Mouse (Mus musculus) intestine, postnatal 0 days (tissue): ENCODE data around the gene Caskin2. TPM values are rescaled to one million over a fixed set of nuclear protein-coding genes. Genes with fewer than 3 reads are reported as not detected.

ENCODE experiments used
- ATAC-seq: fragments of 200-750 bp; cut with Nextera tagmentation; 2 replicates; pipeline ENCODE4 v1.8.0; 2017; ENCODE audit warnings: mild to moderate bottlenecking, moderate TSS enrichment, moderate library complexity
- H3K27ac ChIP-seq: fragments of 300-500 bp; sonication (generic); 2 replicates; pipeline ENCODE4 v1.5.1; 2014; ENCODE audit warnings: mild to moderate bottlenecking, low read depth, low read length, moderate library complexity
- H3K27me3 ChIP-seq: fragments of 300-500 bp; sonication (generic); replicated peaks from 2 replicates; pipeline ENCODE4 v1.6.1; 2014; ENCODE audit warnings: low read length, mixed read lengths; ENCODE audit not compliant: control insufficient read depth, insufficient read depth
- H3K36me3 ChIP-seq: fragments of 300-500 bp; sonication (generic); 2 replicates; pipeline ENCODE4 v1.6.1; 2014; ENCODE audit warnings: mild to moderate bottlenecking, moderate library complexity; ENCODE audit not compliant: control insufficient read depth, insufficient read depth
- H3K4me1 ChIP-seq: fragments of 300-500 bp; sonication (generic); replicated peaks from 2 replicates; pipeline ENCODE4 v1.6.1; 2014; ENCODE audit warnings: antibody characterized with exemption, low read length, mixed read lengths; ENCODE audit not compliant: control insufficient read depth, insufficient read depth
- H3K4me2 ChIP-seq: fragments of 300-500 bp; sonication (generic); replicated peaks from 2 replicates; pipeline ENCODE4 v1.6.1; 2014; ENCODE audit warnings: low read depth, mild to moderate bottlenecking, moderate library complexity
- H3K4me3 ChIP-seq: fragments of 300-500 bp; sonication (generic); 2 replicates; pipeline ENCODE4 v1.5.1; 2014; ENCODE audit warnings: low read depth, low read length
- H3K9ac ChIP-seq: fragments of 300-500 bp; sonication (generic); 2 replicates; pipeline ENCODE4 v1.6.1; 2014; ENCODE audit warnings: mild to moderate bottlenecking, low read depth, low read length
- H3K9me3 ChIP-seq: fragments of 300-500 bp; sonication (generic); 2 replicates; pipeline ENCODE4 v1.6.1; 2016; ENCODE audit warnings: mixed run types; ENCODE audit not compliant: control insufficient read depth
- CTCF ChIP-seq: sonication (generic); IDR thresholded peaks from 2 replicates; pipeline ENCODE4 v1.5.1; 2016; ENCODE audit warnings: low read depth, mild to moderate bottlenecking, control low read depth, antibody characterized with exemption, moderate library complexity
- WGBS: fragments of 180-500 bp; shearing (Covaris S2); extraction: QIAGEN DNeasy Blood & Tissue Kit; methylation state at CpG from one replicate; pipeline ENCODE4 v1.1.7; 2014; 5-methylcytosine and 5-hydroxymethylcytosine counted together
- polyA plus RNA-seq: library from polyadenylated mRNA; unstranded; fragments of >200 nt; fragmentation: Nextera tagmentation; extraction: Ambion mirVana; gene quantifications from 2 replicates; pipeline ENCODE4 v1.2.1, GENCODE M21; 2015

Caskin2 gene
- polyA plus RNA-seq, 1 experiment from 2014 or later, result 7.4 TPM

DNA sequence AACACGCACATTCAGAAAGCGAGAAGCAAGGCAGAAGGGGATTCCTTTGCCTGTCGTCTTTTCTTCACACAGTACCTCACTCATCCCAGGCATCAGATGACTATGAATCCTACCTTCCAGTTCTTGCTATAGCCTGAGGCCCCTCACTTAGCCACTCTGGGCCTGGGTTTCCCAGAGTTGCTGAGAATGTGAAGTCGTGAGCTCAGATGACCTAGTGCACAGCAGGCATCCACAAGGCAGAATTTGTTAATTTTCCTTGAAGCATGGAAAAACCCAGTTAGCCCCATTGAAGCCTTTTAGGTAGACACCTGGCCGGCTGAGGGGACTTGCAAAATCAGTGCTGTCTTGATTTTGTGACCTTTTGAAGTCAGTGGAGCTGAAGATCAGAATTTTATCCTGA, 13.0 kb upstream of the Caskin2 start:
- peaks cover 5% of the 10 kb centered on the region; the same call in 1 of the 2 replicates for H3K36me3 ChIP-seq
- H3K4me3 ChIP-seq, result peak overlapping the region; percentile 81; the same call in 1 of the 2 replicates
- TF ChIP-seq CTCF, result no peak
- no peak overlapping the region for H3K9ac ChIP-seq
- ATAC-seq, result no peak
- peaks cover 18% of the 10 kb centered on the region for H3K4me1 ChIP-seq
- no peak overlapping the region for H3K27ac ChIP-seq
- peak overlapping the region; percentile 90 for H3K4me2 ChIP-seq
- 52% methylated on average over 5 of the region's 5 CpGs for WGBS
- H3K9me3 ChIP-seq, result no peaks in the 10 kb centered on the region
- H3K27me3 ChIP-seq, result no peaks in the 10 kb centered on the region

DNA sequence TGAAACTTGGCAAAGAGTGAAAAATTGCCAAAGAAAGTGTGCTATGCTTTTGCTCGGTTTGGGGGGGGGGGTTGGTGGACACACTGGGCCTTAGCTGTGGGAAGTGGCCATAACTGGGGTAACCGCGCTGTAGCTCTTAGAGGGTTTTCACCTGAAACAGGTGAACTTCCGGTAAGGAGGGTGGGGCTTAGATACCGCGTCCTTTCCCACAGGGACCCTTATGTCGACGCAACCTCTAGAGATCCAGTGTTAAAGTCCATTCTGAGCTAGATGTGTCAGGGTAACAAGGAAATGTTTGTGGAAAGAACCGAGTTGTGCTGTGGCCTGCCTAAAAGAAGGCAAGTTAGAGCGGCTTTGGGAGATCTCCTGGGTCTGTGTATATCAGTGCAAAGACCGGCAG, 11.4 kb upstream of the Caskin2 start:
- H3K4me2 ChIP-seq, result peak overlapping the region; percentile 90
- H3K9ac ChIP-seq, result peak overlapping the region; percentile 83
- H3K27me3 ChIP-seq, result no peaks in the 10 kb centered on the region
- H3K4me3 ChIP-seq, result peak overlapping the region; percentile 81
- no peaks in the 10 kb centered on the region for H3K9me3 ChIP-seq
- ATAC-seq, result peak; percentile 58
- peaks cover 14% of the 10 kb centered on the region for H3K4me1 ChIP-seq
- peak overlapping the region; percentile 97 for H3K27ac ChIP-seq
- TF ChIP-seq CTCF, result no peak
- WGBS, result 14% methylated on average over 11 of the region's 11 CpGs
- H3K36me3 ChIP-seq, result peaks cover 16% of the 10 kb centered on the region; the same call in 1 of the 2 replicates

- Histone ChIP-seq H3K27ac (peak within 1 kb of the TSS; percentile 97), H3K9ac (peak within 1 kb of the TSS; percentile 83), H3K4me3 (peak within 1 kb of the TSS; percentile 81), H3K4me2 (peak within 1 kb of the TSS; percentile 90), H3K9me3 (no peaks in the 10 kb centered on the region), H3K4me1 (peaks cover 14% of the 10 kb centered on the region), H3K36me3 (peaks cover 17% of the 10 kb centered on the region; the same call in 1 of the 2 replicates), H3K27me3 (no peaks in the 10 kb centered on the region)
- ATAC-seq, result peak; percentile 96
- no peak; the same call in 1 of the 2 replicates for TF ChIP-seq CTCF
- WGBS, result under 1% methylated on average over 87 of the region's 87 CpGs
Observed at GRCm38 (mm10) chr11:115823774-115824740, 10.6 kb upstream of the Caskin2 start, which contains the start of gene Llgl2. Gene Llgl2, plus strand, starts transcription at chr11:115824049.

GRCm38 (mm10) chr11:115821001-115821400, 7.6 kb upstream of the Caskin2 start:
- no peak overlapping the region for H3K27ac ChIP-seq
- H3K27me3 ChIP-seq, result no peaks in the 10 kb centered on the region
- WGBS, result 71% methylated on average over 4 of the region's 4 CpGs
- H3K4me1 ChIP-seq, result 0 out of 2 replicates have a peak, but pooled peaks cover 5% of the 10 kb centered on the region
- TF ChIP-seq CTCF, result no peak
- H3K4me2 ChIP-seq, result no peak overlapping the region
- no peak overlapping the region for H3K9ac ChIP-seq
- H3K9me3 ChIP-seq, result no peaks in the 10 kb centered on the region
- ATAC-seq, result no peak
- H3K36me3 ChIP-seq, result peaks cover 25% of the 10 kb centered on the region; the same call in 1 of the 2 replicates
- H3K4me3 ChIP-seq, result no peak overlapping the region

- Histone ChIP-seq H3K4me3 (no peak overlapping the region), H3K9me3 (no peaks in the 10 kb centered on the region), H3K36me3 (peaks cover 25% of the 10 kb centered on the region; the same call in 1 of the 2 replicates), H3K4me2 (no peak overlapping the region), H3K4me1 (0 out of 2 replicates have a peak, but pooled peaks cover 5% of the 10 kb centered on the region), H3K9ac (no peak overlapping the region), H3K27me3 (no peaks in the 10 kb centered on the region), H3K27ac (no peak overlapping the region)
- WGBS, result 89% methylated on average over 16 of the region's 16 CpGs
- ATAC-seq, result no peak
- no peak for TF ChIP-seq CTCF
Observed at GRCm38 (mm10) chr11:115819915-115820623, 6.6 kb upstream of the Caskin2 start.

- no peaks in the 10 kb centered on the region for H3K9me3 ChIP-seq
- H3K27me3 ChIP-seq, result no peaks in the 10 kb centered on the region
- H3K27ac ChIP-seq, result no peak overlapping the region
- ATAC-seq, result no peak
- H3K4me3 ChIP-seq, result no peak overlapping the region
- H3K4me1 ChIP-seq, result peaks cover 8% of the 10 kb centered on the region; the same call in 1 of the 2 replicates
- H3K9ac ChIP-seq, result no peak overlapping the region
- H3K36me3 ChIP-seq, result peaks cover 25% of the 10 kb centered on the region; the same call in 1 of the 2 replicates
- no peak overlapping the region for H3K4me2 ChIP-seq
- peak; percentile 52 for TF ChIP-seq CTCF
- 86% methylated on average over 5 of the region's 5 CpGs for WGBS
Observed at GRCm38 (mm10) chr11:115817331-115817730, 3.9 kb upstream of the Caskin2 start.
